Mouse (Mus musculus) thymus, adult 2 months (tissue): ENCODE data around the gene Osbpl3. TPM values are rescaled to one million over a fixed set of nuclear protein-coding genes. Genes with fewer than 3 reads are reported as not detected.
"Not testable (repeated sequence)": the region's sequence is repeated elsewhere in the genome, so short reads cannot be mapped to it uniquely, and the experiment has no call there.

Experiments
- DNase-seq: peaks from one replicate; pipeline ENCODE4 v3.0.0; 2021
- H3K27ac ChIP-seq: fragments of 200-500 bp; 2 replicates; pipeline ENCODE4 v1.5.1; 2012; ENCODE audit warnings: low read length, control low read depth; ENCODE audit not compliant: control insufficient read depth, insufficient read depth
- H3K27me3 ChIP-seq: fragments of 200-500 bp; 2 replicates; pipeline ENCODE4 v1.6.1; 2012; ENCODE audit warnings: mild to moderate bottlenecking, low read length, moderate library complexity, mixed read lengths; ENCODE audit not compliant: control insufficient read depth, insufficient read depth
- H3K36me3 ChIP-seq: fragments of 200-500 bp; 2 replicates; pipeline ENCODE4 v1.6.1; 2012; ENCODE audit warnings: mild to moderate bottlenecking, low read length, moderate library complexity; ENCODE audit not compliant: control insufficient read depth, insufficient read depth
- H3K4me1 ChIP-seq: fragments of 200-500 bp; replicated peaks from 2 replicates; pipeline ENCODE4 v1.6.1; 2012; ENCODE audit warnings: low read length; ENCODE audit not compliant: control insufficient read depth, insufficient read depth
- H3K4me3 ChIP-seq: fragments of 200-500 bp; 2 replicates; pipeline ENCODE4 v1.5.1; 2012; ENCODE audit warnings: mild to moderate bottlenecking, low read length, control low read depth, moderate library complexity; ENCODE audit not compliant: control insufficient read depth, insufficient read depth
- CTCF ChIP-seq: fragments of 200-500 bp; IDR thresholded peaks from 2 replicates; pipeline ENCODE4 v1.5.1; 2012; ENCODE audit warnings: mild to moderate bottlenecking, control low read depth, low read length, moderate library complexity, borderline replicate concordance; ENCODE audit not compliant: control insufficient read depth, poor library complexity, insufficient read depth; ENCODE audit errors: extremely low read depth
- POLR2A ChIP-seq: fragments of 200-500 bp; IDR thresholded peaks from 2 replicates; pipeline ENCODE4 v1.6.1; 2012; ENCODE audit warnings: mild to moderate bottlenecking, low read length, control low read depth, moderate library complexity; ENCODE audit not compliant: control insufficient read depth, poor library complexity, insufficient read depth; ENCODE audit errors: extremely low read depth
- WGBS: fragments of 180-500 bp; shearing (Covaris S2); methylation state at CpG from one replicate; pipeline ENCODE4 v1.1.7; 2018; 5-methylcytosine and 5-hydroxymethylcytosine counted together
- polyA plus RNA-seq: library from polyadenylated mRNA; depleted of rRNA; stranded (reverse); fragments of >200 nt; gene quantifications from 2 replicates; pipeline ENCODE4 v1.2.3, GENCODE M21; 2012

Osbpl3 gene
- polyA plus RNA-seq, 1 experiment: 6.7 TPM

DNA sequence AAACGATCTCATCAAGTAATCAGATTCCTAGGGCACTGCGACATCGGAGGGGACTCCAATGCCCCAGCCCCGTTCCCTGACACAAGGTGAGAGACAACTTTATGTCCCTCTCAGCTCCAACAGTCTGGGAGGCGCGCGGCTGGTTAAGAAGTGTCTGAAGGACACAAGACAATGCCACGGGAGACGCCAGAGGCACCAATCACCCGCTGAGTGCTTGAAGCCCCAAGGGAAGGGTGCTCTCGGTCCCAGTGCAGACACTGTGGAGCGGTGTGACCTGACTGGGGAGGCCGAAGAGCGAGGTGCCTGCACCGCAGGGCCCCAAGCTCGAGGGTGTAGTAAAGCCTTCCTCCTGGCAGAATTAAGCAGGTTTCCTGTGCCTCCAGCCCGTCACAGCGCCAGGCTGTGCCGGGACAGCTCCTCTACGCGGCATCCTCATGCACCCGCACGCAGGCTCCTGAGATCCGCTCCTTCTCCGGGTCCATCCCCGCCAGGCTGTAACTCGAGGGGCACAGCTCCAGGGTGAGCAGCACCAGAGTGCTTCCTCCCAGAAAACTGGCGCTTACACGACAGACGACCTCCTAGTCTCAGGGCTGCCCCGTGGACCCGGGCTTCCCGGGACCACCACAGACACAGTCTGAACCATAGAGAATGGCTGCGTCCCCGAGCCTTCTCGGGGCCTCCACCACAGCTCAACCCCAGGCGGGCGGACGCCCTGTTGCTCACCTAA lies 736 bp downstream of the Osbpl3 start:
- Histone ChIP-seq H3K4me1 (peaks cover 10% of the 10 kb centered on the region), H3K4me3 (peak overlapping the region; percentile 71), H3K27ac (no peak overlapping the region), H3K27me3 (no peaks in the 10 kb centered on the region), H3K36me3 (no peaks in the 10 kb centered on the region)
- WGBS: 2% methylated on average over 39 of the region's 39 CpGs
- TF ChIP-seq CTCF (no peak), POLR2A (0 out of 2 replicates have a peak, but pooled peaks have one; percentile 15)
- DNase-seq: peak; percentile 54

- TF ChIP-seq CTCF (no peak), POLR2A (no peak)
- Histone ChIP-seq H3K27ac (no peak overlapping the region), H3K27me3 (no peaks in the 10 kb centered on the region), H3K4me1 (peaks cover 10% of the 10 kb centered on the region), H3K36me3 (no peaks in the 10 kb centered on the region), H3K4me3 (no peak overlapping the region)
- WGBS: 95% methylated on average over 6 of the region's 6 CpGs
- no peak for DNase-seq
Observed at GRCm38 (mm10) chr6:50453651-50454050, 2.4 kb downstream of the Osbpl3 start.

GRCm38 (mm10) chr6:50452220-50452619 lies 3.8 kb downstream of the Osbpl3 start:
- no peak for DNase-seq
- WGBS: 92% methylated on average over 10 of the region's 10 CpGs
- H3K36me3 ChIP-seq: no peaks in the 10 kb centered on the region
- H3K4me1 ChIP-seq: peaks cover 10% of the 10 kb centered on the region
- no peak for TF ChIP-seq CTCF
- no peak for TF ChIP-seq POLR2A
- no peaks in the 10 kb centered on the region for H3K27me3 ChIP-seq
- no peak overlapping the region for H3K27ac ChIP-seq
- H3K4me3 ChIP-seq: no peak overlapping the region

- WGBS: 86% methylated on average over 2 of the region's 2 CpGs
- Histone ChIP-seq H3K36me3 (no peaks in the 10 kb centered on the region), H3K27me3 (no peaks in the 10 kb centered on the region), H3K4me3 (no peak overlapping the region), H3K4me1 (peaks cover under 1% of the 10 kb centered on the region; the same call in 1 of the 2 replicates), H3K27ac (no peak overlapping the region)
- DNase-seq: no peak
- no peak for TF ChIP-seq POLR2A
- TF ChIP-seq CTCF: no peak
Observed at GRCm38 (mm10) chr6:50445616-50446015, 10.4 kb downstream of the Osbpl3 start.

DNA sequence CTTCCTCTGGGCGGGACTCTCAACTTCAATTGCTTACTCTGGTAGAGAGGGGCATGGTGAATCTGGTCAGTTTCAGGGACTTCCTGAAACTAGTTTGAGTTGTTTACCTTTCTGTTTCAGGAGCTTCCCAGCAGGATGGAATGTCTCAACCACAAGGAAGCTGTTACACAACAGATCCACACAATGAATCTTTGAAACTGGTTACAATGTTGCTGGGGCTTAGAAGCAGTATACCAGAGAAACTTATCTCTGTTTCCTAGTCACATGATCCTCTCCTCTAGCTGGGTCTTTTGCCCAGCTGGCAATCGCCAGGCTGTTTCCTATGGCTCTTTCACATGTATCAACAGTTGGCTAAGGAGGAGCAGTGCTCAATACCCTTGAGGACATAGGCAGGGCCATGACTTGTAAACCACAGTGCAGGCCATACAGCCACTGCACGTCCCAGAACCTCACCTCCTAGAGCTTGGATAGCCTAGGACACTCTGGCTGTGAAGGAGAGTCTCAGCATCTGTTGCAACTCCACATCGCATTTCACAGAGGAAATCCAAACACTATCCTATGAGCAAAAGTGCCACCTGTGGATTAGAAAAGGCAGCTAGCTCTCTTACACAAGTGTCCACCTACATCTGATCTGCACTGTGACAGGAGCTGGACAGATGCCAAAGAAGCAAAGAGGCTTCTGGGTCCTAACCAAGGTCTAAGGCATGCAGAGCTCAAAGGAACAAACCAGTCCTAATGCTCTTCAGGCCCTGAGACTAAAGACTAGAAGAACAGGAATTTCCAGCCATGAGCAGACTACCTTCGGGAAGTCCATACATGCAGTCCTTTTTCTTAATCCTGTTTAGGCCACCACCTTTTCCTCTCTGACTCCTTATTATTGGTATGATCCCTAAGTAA lies 14.8 kb downstream of the Osbpl3 start:
- Histone ChIP-seq H3K4me3 (no peak overlapping the region), H3K36me3 (no peaks in the 10 kb centered on the region), H3K27me3 (no peaks in the 10 kb centered on the region), H3K4me1 (peaks cover 3% of the 10 kb centered on the region; the same call in 1 of the 2 replicates), H3K27ac (no peak overlapping the region)
- DNase-seq: no peak
- 94% methylated on average over 5 of the region's 5 CpGs for WGBS
- TF ChIP-seq CTCF (no peak), POLR2A (no peak)

DNA sequence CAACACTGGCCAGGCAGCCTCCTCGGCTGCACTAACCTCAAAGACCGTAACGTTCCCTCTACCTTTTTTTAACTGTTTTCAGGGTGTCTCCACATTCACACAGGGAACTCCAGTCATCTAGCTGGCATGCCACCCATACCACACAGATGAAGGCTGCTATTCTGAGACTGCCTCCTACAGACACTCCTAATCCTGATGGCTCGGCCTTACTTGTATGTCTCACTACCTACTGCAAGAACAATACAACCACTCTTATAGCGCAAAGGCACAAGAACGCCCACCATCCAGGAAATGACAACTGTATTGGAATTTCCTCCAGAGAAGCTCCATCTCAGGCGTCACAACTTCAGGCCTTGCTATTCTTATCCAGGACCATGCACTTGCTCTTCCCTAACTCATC lies 15.8 kb downstream of the Osbpl3 start:
- no peak overlapping the region for H3K27ac ChIP-seq
- no peak overlapping the region for H3K4me3 ChIP-seq
- no peaks in the 10 kb centered on the region for H3K27me3 ChIP-seq
- peaks cover 3% of the 10 kb centered on the region; the same call in 1 of the 2 replicates for H3K4me1 ChIP-seq
- no peak for DNase-seq
- WGBS: 97% methylated on average over 7 of the region's 7 CpGs
- TF ChIP-seq CTCF (no peak), POLR2A (no peak)
- H3K36me3 ChIP-seq: no peaks in the 10 kb centered on the region

GRCm38 (mm10) chr6:50438900-50439299 lies 17.1 kb downstream of the Osbpl3 start:
- over 99% methylated on average over 4 of the region's 4 CpGs for WGBS

More at GRCm38 (mm10) chr6:50438900-50439299, 17.1 kb downstream of the Osbpl3 start:
- H3K27me3 ChIP-seq, H3K4me3 ChIP-seq, DNase-seq, H3K36me3 ChIP-seq, H3K27ac ChIP-seq, H3K4me1 ChIP-seq: not testable (repeated sequence)
